Mouse (Mus musculus) stomach, postnatal 0 days (tissue): ENCODE data around the gene Tmem218.

Experiments used
- CTCF ChIP-seq: IDR thresholded peaks from 2 replicates; pipeline ENCODE4 v1.5.1; 2016; ENCODE audit warnings: antibody characterized with exemption, low read depth, mild to moderate bottlenecking, moderate library complexity
- EP300 ChIP-seq: optimal IDR thresholded peaks from 2 replicates; pipeline ENCODE3; 2016; ENCODE audit warnings: antibody characterized with exemption

- no peak for TF ChIP-seq CTCF
- TF ChIP-seq EP300, result no peak
Observed at GRCm38 (mm10) chr9:37179596-37179995, 28.4 kb upstream of the Tmem218 start.
